Mouse (Mus musculus) erythroblast, adult 5-6 weeks (primary cell): ENCODE results near the gene Ptprn2. TPM values are rescaled to one million over a fixed set of nuclear protein-coding genes. Genes with fewer than 3 reads are reported as not detected.

Source experiments
- ATAC-seq: replicated peaks from 2 replicates; pipeline ENCODE4 v1.8.0; 2016; ENCODE audit warnings: moderate number of reproducible peaks, mild to moderate bottlenecking, moderate TSS enrichment, inconsistent platforms; ENCODE audit not compliant: poor library complexity, low FRiP score, severe bottlenecking
- total RNA-seq, 2 experiments: library from RNA; stranded (forward) in 1 of 2; stranded (reverse) in 1 of 2; fragments of 150-400 nt in 1 of 2; fragments of 200-764, 138-1000 nt in 1 of 2; gene quantifications; 2 replicates each; pipeline versions ENCODE4 v1.2.3 to v1.2.4; 2015 to 2017; ENCODE audit warnings: low replicate concordance in 2 of 2

The Ptprn2 gene
- total RNA-seq, 2 experiments from 2014 or later = not detected

DNA sequence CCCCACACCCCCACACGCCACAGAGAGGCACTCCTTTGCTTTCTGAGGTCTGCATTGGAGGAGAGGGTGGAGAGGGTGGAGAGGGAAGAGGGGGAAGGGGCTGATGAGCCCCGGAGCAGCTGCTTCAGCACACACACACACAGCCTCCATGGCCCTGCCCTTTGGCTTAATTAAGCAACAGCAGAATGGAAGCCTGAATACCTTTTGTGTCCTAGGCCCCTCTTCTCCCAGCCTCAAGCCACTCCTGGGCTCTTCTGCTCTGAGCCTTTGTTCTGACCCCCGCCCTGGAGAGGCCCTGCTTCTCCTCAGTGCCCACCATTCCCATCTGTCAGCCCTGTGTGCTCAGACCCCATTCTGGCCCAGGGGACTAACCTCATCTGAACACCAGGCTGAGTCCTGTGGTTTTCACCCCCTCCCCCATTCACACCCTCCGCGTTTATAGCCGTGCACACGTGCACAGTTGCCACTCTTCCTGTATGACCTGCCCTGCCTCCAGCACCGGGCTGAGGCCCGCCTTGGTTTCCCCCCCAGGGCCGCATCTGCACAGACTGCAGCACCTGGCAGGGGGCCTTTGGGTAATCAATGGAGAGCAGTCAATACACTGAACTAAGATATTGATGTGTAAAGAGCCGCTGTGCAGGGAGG, 687.5 kb downstream of the Ptprn2 start:
- no peak for ATAC-seq

DNA sequence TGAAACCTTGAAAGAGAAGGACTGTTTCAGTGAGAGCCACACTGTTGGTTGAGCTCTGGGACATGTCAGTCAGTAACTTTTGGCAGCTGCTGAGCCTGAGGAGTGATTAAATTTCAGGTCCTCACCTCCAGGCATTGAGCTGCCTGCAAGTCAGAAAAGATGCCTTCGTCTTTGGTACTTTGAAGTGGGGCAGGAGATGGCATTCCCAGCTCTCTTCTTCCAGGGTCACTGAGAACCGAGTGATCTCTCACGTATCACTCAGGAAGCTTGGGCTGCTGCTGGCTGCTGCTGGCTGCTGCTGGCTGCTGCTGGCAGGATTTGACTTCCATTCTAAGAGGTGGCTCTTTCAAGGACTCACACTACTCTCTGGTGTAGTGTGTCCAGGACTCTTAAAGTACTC, 688.7 kb downstream of the Ptprn2 start:
- no peak for ATAC-seq

DNA sequence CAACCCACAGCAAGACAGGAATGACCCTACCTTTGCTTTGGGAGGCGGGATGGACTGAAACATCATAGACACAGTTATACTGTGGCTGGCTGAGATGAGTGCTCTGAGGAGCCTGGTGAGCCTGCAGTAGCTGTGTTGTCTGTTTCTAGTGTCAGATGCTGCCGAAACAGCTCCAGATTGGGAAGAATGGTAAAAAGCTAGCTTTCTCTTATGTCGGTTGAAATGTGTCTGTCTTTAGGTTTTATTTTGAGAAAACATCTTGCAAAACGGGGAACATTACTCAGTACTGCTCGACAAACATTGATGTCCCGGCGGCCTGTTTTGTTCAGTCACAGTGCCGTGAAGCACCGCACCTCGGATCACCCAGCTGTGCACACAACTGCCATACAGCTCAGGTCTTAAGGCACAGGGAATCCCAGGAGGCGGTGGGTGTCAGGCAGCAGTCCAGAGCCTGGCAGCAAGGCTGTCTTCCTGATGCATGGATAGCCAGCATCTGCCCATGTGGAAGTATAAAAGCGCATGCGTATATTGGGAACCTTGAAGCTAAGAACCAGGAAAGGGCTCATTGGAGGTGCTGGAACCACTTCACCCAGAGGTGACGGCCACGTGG, 689.7 kb downstream of the Ptprn2 start:
- no peak for ATAC-seq

DNA sequence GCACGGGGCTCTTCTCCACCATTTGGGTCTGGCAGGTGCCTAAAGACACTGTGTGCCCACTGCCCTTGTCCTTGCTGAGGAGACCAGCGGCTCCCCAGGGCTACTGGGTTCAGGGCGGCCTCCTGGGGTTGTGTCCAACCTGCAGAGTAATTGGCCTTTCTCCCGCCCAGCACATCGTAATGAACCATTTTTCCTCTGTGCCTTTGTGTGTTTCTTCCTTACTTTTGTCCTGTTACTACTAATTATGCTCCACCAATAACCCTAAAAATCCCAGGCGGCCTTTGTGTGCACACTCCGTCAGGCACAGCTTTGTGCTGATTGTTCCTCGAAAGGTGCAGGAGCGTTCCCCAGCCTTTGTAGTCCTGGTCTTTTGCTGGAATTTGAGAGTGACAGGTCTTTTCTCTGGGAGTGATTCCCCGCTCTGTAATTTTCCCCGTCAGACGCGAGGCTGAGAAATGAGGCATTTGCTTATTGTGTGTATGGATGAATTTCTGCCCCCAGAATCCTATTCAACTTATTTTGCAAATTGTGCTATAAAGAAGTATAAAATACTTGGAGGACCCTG, 690.8 kb downstream of the Ptprn2 start:
- no peak for ATAC-seq

DNA sequence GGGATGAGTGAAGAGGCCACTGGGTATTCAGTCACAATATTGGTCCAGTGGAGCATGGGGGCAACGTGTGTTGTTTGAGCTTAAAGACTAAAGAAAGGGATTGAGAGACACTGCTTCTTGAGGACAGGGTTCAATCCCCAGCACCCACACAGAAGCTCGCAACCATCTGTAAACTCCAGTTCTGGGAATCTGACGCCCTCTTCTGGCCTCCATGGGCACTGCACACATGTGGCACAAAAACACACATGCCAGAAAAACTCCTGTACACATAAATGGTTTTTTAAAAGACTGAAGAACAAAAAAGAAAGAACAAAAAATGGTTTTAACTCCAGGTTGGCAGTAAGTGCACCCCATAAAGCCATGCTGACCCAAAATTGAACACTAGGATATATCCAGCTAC, 701.6 kb downstream of the Ptprn2 start:
- no peak for ATAC-seq

GRCm38 (mm10) chr12:117192001-117192400, 706.5 kb downstream of the Ptprn2 start:
- no peak for ATAC-seq

DNA sequence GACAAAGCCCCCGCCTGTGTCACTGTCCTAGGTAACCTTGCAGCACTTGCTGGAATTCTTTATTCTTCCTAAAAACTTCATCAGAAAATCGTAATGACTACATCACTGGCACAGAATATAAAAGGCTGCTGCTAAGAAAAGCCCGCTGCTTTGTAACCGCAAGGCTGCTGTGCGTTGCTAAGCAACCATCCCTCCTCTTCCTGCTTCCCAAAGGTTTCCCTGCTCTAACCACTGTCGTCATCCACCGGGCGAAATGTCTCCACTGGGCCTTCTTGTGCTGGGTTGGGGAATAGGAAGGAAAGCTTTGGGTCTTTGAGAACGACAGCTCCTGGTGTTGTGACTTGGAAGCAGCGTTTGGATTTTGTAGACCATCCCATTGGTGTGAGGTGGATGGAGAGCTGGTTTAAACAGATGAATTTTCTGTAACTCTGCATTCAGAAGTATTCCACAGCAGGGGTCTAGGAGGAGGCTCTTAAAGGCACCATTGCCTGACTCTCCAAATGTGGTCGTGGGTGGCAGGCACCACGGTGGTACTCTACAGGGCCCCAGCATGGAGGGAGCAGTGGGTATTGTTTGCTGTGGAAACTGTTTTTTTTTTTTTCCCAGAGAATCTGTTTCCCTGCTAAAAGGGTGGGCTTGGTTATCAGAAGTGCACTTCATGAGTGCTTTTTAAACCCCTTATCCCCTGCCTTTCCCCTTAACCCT, 711.4 kb downstream of the Ptprn2 start:
- ATAC-seq = no peak

GRCm38 (mm10) chr12:117198093-117198492, 712.6 kb downstream of the Ptprn2 start:
- no peak for ATAC-seq

DNA sequence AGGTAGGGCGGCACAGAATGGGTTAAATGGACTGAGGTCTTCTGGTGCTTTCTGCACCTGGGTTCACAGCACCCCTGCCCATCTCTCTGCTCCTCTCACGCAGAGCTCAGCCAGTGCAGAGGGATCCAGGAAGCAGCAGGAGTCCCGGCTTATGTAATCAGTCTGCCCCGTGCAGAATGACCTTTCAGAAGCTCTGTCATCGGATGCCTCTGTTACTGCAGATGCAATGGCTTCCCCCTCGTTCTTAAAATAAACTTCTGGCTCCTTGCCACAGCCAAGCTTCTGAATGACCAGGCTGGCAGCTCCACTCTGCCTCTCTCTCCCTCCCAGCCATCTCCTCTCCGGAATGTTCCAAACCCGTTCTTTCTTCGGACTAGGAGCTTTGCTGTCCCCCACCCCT, 714.6 kb downstream of the Ptprn2 start:
- no peak for ATAC-seq

DNA sequence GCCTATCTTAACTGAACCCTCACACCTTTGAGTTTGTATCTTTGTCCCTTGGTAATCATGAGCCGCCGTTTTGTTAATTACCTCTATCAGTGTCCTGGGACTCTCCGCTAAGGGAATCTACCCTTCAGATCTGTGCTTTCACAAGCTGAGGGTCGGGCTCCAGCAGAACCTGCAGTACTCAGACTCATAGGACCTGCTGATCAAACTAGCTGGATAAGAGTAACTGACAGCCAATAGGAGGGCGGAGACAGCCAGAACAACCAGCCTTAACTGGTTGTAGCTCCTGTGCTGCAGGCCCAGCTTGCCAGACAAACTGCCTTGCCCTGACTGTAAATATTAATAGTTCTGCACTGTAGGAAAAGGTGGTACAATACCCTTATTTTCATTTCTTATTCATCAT, 715.1 kb downstream of the Ptprn2 start:
- no peak for ATAC-seq

DNA sequence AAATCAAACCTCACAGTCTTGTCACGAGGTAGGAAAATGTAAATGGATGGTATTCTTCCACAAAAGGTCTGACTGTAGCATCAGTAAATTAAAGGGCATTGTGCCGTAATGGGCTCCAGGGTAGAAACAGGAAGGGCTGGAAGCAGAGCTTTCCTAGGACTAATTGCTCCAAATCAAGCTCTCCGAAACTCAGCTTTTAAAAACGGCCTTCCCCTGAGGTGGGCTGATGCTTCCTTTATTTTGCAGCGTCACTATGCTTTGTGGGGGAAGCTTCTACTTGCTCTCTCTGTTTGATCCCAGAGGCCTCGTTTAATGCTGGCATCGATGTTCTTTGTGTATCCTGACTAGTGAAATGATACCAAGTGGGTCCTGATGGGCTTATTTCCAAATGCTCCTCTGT, 718.0 kb downstream of the Ptprn2 start:
- ATAC-seq = no peak

GRCm38 (mm10) chr12:117204905-117205304, 719.4 kb downstream of the Ptprn2 start:
- ATAC-seq = no peak

- no peak for ATAC-seq
These were observed 722.1 kb downstream of the Ptprn2 start for GRCm38 (mm10) chr12:117207421-117208120.

GRCm38 (mm10) chr12:117210467-117210866, 724.9 kb downstream of the Ptprn2 start:
- ATAC-seq = no peak

DNA sequence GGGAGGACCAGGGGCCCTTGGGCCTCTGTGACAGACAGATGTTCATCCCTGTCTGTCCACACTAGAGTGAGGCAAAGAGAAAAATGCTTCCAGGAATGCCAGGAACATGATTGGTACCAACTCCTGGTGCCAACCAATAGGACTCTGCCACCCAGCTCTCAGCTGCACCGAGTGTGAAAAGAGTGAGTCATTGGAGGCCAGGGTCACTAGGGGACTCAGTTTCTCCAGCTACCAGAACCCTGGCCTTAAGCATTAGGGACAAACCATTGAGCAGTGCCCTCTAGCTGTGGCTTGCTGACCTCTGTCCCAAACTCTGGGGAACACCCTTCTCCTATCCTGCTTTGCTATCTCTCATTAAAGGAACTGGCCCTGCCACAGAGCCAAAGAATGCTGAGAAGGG, 728.0 kb downstream of the Ptprn2 start:
- ATAC-seq = no peak

GRCm38 (mm10) chr12:117214272-117214671, 728.8 kb downstream of the Ptprn2 start:
- no peak for ATAC-seq

DNA sequence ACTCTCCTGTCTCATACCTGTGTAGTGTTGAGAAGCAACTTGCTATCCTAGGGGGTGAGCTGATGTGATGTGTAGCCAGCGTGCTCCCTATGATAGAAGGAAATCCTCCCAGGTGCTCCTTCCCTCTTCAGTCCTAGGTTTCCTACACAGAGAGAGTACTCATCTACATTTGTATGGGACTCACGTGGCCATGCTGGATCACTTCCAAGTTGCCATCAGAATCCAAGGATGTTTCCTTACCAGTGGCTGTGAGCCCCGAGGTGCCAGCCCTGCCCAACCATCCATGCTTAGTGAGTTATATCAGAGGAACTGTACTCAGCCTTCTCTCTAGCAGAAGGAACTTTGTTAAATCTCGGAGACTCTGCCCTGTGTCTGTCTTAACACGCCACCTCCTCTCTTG, 729.4 kb downstream of the Ptprn2 start:
- ATAC-seq = no peak

- ATAC-seq = no peak
These were observed 736.4 kb downstream of the Ptprn2 start for GRCm38 (mm10) chr12:117221909-117222308.

- ATAC-seq = no peak
These were observed 738.5 kb downstream of the Ptprn2 start for GRCm38 (mm10) chr12:117224036-117224435.

GRCm38 (mm10) chr12:117227236-117227635, 741.7 kb downstream of the Ptprn2 start:
- ATAC-seq = no peak
